Mouse (Mus musculus): ENCODE measurements around the gene Rasip1.

The Rasip1 gene

DNA sequence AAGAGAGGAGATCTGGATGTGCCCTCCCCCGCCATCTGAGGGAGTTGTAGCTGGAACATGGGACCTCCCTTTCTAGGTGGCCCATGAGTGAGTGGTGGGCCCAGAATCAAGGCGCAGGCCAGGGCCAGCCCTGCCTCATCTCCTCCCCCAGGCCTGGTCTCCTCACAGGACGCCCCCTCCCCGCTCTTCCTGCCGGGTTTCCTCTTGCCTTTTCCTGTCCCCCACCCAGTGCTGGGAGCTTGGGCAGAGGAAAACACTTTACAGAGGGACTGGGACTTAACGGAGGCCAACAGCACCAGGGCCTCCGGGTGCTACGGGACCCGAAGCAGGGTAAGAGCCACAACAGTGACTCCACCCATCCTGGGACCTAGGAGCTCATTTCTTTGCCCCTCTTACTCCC lies at the start of gene Rasip1:
TSS of gene Rasip1 (plus strand) at position 228 of the 400 bp plus-strand sequence.
- no peak for DNase-seq (ENCODE audit: low read depth, low spot score)

- DNase-seq (ENCODE audit: low read depth, low spot score): no peak
Measured at GRCm38 (mm10) chr7:45585923-45586322, 41.4 kb upstream of the Rasip1 start.

- no peak for DNase-seq (ENCODE audit: low read depth, low spot score)
Measured at GRCm38 (mm10) chr7:45587631-45588592, 39.4 kb upstream of the Rasip1 start.

DNA sequence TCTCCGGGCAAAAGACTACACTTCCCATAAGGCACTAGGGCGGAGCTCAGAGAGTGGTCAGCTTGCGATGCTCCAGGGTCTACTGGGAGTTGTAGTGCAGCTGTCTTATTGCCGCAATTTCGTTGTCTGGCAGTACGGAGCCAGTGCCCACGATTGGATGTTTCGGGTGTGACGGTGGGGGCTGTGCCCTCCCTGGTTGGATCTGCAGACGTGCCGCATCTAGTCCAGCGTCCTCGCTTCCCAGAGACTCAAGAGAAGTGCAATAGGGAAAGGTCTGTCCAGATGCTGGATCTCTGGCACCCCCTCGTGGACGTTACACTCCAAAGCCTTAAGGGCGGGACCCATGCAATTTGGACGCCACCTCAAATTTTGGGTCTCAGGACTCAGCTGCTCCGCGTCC lies 38.1 kb upstream of the Rasip1 start:
- DNase-seq (ENCODE audit: low read depth, low spot score): peak; percentile 96

GRCm38 (mm10) chr7:45589898-45590297 lies 37.4 kb upstream of the Rasip1 start:
- DNase-seq (ENCODE audit: low read depth, low spot score): no peak

DNA sequence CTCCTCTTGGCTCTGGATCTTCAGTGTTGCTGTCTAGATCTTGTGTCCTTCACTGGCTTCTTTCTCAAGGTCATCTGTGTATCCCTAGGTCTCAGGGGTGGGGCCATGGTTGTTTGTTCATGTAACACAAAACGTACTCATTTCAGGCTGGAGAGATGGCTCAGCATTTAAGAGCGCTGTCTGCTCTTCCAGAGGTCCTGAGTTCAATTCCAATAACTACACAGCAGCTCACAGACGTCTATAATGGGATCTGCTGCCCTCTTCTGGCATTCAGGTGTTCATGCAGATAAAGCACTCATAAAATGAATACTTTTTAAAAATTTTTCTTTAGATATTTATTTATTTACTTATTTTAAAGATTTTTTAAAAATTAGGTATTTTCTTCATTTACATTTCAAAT lies 36.4 kb upstream of the Rasip1 start:
- DNase-seq (ENCODE audit: low read depth, low spot score): no peak

DNA sequence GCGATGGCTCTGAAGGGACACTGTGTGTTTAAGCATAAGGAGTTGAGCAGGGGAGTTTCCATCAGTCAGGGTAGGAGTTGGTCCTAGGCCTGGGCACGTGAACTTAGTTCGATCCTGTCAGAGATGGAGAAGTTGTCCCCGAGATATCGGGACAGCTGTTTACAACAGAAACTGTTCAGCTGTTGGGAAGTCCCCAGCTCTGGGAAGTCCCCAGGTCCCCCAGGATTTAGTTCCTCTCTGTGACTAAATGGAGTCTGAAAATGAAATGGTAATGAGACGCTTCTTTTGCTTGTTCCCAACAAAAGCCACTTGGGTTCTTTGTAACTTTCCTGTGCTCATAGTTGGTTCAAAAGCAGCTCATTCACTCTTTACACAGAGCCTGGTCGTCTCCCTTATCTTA lies 35.4 kb upstream of the Rasip1 start:
- no peak for DNase-seq (ENCODE audit: low read depth, low spot score)

DNA sequence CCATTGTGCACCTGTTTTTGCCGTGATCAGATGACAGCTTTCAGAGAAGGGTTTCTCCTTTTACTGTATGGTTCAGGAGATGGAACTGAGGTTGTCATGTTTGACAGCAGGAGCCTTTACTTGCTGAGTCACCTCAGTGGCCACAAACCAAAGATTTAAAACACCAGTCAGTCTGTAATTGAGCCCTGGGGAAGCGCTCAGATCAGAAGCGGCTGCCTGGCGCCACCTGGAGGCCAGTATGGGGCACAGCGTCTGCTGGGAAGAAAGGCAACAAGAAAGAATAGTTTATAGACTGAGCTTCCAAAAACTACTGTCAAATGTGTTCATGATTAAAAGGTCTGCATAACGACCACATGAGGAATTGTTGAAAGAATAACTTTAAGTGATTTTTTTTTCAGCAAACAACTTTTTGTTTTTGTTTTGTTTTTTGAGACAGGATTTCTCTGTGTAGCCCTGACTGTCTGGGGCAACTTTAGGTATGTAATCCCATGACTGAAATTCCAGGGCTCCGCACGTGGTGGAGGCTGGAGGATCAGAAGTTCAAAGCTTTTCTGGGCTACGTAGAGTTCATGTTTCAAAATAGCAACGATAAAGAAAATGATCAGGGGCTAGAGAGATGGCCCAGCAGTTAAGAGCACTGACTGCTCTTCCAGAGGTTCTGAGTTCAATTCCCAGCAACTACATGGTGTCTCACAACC lies 34.0 kb upstream of the Rasip1 start:
- DNase-seq (ENCODE audit: low read depth, low spot score): peak; percentile 79

GRCm38 (mm10) chr7:45595176-45595575 lies 32.1 kb upstream of the Rasip1 start:
- DNase-seq (ENCODE audit: low read depth, low spot score): no peak

DNA sequence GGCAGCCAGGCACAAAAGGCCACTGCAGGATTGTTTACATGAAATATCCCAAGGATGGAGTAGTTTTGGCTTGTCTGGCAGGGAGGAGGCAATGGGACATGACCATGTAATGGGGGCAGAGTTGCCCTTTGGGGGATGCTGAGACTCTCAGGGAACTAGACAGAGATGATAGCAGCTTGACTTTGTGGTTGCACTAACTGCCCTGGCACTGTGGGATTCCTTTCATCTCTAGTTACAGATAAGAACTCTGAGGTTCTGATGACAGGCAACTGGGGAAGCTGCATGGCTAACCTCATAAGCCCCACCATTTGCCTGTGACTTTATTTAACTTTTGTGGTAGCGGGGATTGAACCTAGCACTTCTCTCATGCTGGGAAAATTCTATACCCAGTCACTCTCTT lies 31.2 kb upstream of the Rasip1 start:
- no peak for DNase-seq (ENCODE audit: low read depth, low spot score)

DNA sequence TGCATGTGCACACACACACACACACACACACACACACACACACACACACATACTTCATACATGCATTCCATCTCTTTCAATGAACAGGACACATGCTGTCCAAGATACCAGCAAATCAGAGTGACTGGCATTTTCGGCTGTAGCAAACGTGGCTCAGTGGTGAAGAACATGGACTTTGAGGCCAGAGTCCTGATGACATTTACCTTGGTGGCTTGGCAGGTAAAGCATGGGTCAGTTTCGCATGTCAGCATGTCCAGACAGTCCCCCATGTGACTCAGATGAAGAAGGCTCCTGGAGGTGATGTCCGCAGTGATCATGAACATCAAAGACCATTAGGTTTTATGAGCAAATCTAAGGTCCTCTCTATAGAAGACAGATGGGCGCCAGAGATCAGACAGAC lies 30.3 kb upstream of the Rasip1 start:
- DNase-seq (ENCODE audit: low read depth, low spot score): no peak

DNA sequence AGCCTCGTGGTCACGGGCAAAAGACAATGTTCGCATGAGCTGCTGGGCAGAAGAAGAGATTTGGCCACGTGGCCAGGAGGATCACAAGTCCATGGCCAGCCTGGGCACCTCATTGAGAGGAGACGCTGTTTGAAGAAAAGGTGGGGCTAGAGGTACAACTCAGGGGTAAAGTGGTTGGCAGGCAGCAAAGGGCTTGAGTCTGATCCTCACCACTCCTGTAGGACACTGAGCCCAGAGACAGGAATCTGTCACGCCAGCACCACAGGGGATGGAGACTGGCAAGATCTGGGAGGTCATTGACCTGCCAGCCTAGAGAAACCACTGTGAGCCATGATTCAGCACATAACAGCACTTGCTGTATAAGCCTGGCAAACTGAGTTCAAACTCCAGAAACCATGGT lies 29.8 kb upstream of the Rasip1 start:
- DNase-seq (ENCODE audit: low read depth, low spot score): no peak

GRCm38 (mm10) chr7:45598960-45599879 lies 28.1 kb upstream of the Rasip1 start:
- DNase-seq (ENCODE audit: low read depth, low spot score): no peak

GRCm38 (mm10) chr7:45605704-45606289 lies 21.5 kb upstream of the Rasip1 start:
- no peak for DNase-seq (ENCODE audit: low read depth, low spot score)

- no peak for DNase-seq (ENCODE audit: low read depth, low spot score)
Measured at GRCm38 (mm10) chr7:45609511-45609910, 17.8 kb upstream of the Rasip1 start.

DNA sequence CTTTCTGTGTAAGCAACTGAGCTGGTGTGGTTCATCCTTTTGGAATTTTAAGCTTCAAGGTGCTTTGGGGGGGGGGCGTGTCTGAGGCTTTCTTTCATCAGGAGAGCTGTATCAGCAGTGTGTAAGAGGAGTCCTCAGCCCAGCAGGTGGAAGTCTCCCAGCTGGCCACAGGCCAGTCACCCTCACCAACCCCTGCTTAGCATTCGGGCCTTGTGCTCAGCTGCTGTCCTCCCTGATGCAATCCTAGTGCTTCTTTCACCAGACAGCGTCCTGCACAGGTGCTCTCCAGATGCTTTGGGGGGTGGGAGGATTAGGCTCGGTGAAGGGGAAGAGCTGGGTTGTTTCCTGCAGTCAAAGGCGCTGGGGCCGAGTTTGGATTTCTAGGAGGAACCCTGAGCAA lies 11.0 kb upstream of the Rasip1 start:
- peak; percentile 61 for DNase-seq (ENCODE audit: low read depth, low spot score)

- DNase-seq (ENCODE audit: low read depth, low spot score): peak; percentile 30
Measured at GRCm38 (mm10) chr7:45617042-45617695, 10.1 kb upstream of the Rasip1 start, which contains the start of gene Fut1. TSS of gene Fut1 (plus strand) at chr7:45617289.

- DNase-seq (ENCODE audit: low read depth, low spot score): no peak
Measured at GRCm38 (mm10) chr7:45618316-45618715, 9.0 kb upstream of the Rasip1 start.

DNA sequence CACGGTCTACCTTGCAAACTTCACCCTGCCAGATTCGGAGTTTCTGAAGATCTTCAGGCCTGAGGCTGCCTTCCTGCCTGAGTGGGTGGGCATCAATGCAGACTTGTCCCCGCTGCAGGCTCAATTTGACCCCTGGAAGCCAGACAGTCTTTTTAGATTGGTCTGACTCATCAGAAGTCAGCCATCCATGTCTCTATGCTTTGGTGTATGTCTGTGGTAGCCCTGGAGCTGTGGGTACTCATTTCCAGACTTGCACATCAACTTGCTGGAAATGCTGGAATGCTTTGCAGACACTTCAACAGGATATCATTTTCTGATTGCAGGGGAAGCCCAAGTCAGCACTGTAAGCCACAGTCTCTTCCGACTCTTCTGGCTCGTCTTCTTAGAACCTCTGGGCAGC lies 7.7 kb upstream of the Rasip1 start:
- DNase-seq (ENCODE audit: low read depth, low spot score): no peak

- DNase-seq (ENCODE audit: low read depth, low spot score): no peak
Measured at GRCm38 (mm10) chr7:45621443-45621842, 5.8 kb upstream of the Rasip1 start, which contains the start of gene Izumo1. TSS of gene Izumo1 (plus strand) at chr7:45621811.

DNA sequence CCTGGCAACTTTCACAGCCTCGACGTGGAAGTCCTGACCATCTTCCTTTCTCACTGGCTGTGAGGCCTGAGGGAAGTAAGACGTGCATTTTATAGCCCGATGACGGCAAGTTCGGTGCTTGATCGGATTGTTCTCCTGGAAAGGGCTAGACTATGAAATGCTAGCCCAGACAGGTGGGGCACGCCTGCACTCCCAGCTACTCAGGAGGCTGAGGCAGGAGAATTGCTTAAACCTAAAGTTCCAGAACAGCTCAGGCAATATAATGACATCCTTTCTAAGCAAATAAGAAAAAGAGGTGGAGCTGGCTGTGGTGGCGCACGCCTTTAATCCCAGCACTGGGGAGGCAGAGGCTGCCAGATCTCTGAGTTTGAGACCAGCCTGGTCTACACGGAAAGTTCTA lies 3.8 kb upstream of the Rasip1 start:
- DNase-seq (ENCODE audit: low read depth, low spot score): no peak

Data from mesoderm, embryonic 11.5 days (tissue).